Mouse (Mus musculus) heart, adult 2 months (tissue): Measurements from ENCODE around the gene Trappc12.

ENCODE experiments used
- CTCF ChIP-seq: fragments of 200-600 bp; IDR thresholded peaks from 2 replicates; pipeline ENCODE4 v1.8.1; 2022; ENCODE audit warnings: antibody characterized with exemption, mild to moderate bottlenecking, moderate library complexity
- EP300 ChIP-seq: fragments of 200-500 bp; IDR thresholded peaks from 2 replicates; pipeline ENCODE4 v1.6.1; 2011; ENCODE audit warnings: low read depth, low read length, control low read depth; ENCODE audit not compliant: insufficient read depth
- POLR2A ChIP-seq: fragments of 200-500 bp; IDR thresholded peaks from 2 replicates; pipeline ENCODE4 v1.6.1; 2011; ENCODE audit warnings: mild to moderate bottlenecking, low read depth, low read length, control low read depth; ENCODE audit not compliant: insufficient read depth

DNA sequence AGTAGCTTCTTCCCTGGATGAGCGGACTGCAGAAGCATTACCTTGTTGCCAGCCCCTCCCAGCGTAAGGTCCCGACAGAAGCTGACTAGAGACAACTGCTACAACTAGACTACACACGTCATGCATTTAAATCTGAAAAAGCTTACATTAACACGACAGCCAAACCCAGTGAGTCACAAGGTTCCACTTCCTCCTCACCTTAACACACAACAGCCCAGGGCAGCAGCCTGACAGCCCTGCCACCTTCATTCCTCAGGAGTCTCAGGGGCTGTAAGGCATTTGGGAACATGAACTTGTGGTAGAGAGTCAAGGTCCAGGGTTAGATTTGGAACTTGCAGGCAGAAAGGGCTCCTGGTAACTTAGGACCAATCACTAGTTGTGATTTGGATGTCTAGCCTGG is 23.2 kb downstream of the Trappc12 start:
- no peak for TF ChIP-seq CTCF
- TF ChIP-seq POLR2A: no peak
- TF ChIP-seq EP300: no peak
